14 mouse cellular contexts compared by ENCODE assay signal in the genomic region with DNA sequence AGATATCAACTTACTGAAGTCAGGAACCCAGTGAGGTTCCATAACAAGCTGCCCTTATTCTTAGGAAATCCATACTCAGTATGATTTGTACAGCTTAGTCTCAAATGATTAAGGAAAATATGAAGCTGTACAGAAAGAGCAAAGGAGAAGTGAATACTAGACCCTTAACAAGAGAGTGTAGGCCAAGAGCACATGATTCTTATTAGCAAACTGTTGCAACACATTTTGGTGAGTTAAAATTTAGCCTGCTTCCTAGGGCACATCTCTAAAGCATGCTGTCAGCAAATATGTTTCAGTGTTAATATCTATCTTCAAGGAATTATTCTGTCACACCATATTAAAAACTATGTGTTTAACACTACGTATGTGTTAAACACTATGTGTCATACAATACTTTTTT.
"Had no signal": no experiment of that assay in that cellular context is flagged by ENCODE, and none has a peak within 500 bp of the region (broad histone marks: within the 10 kb centered on the region; RNA-seq: fewer than 3 reads in every experiment).

No protein-coding gene starts in this region.

- H3K36me3 ChIP-seq: limb, embryonic 13.5 days; midbrain, embryonic 13.5 days; neural tube, embryonic 15.5 days had no signal

- H3K9me3 ChIP-seq: limb, embryonic 13.5 days; megakaryocyte, embryonic 14.5 days; midbrain, embryonic 13.5 days; neural tube, embryonic 15.5 days had no signal

- H3K27ac ChIP-seq: limb, embryonic 13.5 days; liver, embryonic 14.5 days; midbrain, embryonic 13.5 days; neural tube, embryonic 15.5 days had no signal

- H3K4me3 ChIP-seq: limb, embryonic 13.5 days; megakaryocyte, embryonic 14.5 days; midbrain, embryonic 13.5 days; myocyte; neural tube, embryonic 15.5 days had no signal

- H3K9ac ChIP-seq: limb, embryonic 13.5 days; liver, embryonic 14.5 days; lung, embryonic 14.5 days; midbrain, embryonic 13.5 days; neural tube, embryonic 15.5 days had no signal

- H3K4me1 ChIP-seq: limb, embryonic 13.5 days; midbrain, embryonic 13.5 days; neural tube, embryonic 15.5 days had no signal

- H3K4me2 ChIP-seq: limb, embryonic 13.5 days; lung, embryonic 14.5 days; midbrain, embryonic 13.5 days; neural tube, embryonic 15.5 days had no signal

- DNase-seq: kidney, adult 18-20 months; kidney, postnatal 14 days; left cerebral cortex, postnatal 4 days; lung, embryonic 14.5 days; lung, postnatal 14 days; right cerebral cortex, adult 18-20 months; right cerebral cortex, postnatal 25 days; thymus, postnatal 36 days had no signal

- H3K27me3 ChIP-seq: limb, embryonic 13.5 days; midbrain, embryonic 13.5 days; neural tube, embryonic 15.5 days had no signal

- ATAC-seq: midbrain, embryonic 13.5 days had no signal
